Mouse (Mus musculus): Measurements from ENCODE around the gene Ctsc. TPM values are rescaled to one million over a fixed set of nuclear protein-coding genes. Genes with fewer than 3 reads are reported as not detected.

Ctsc gene
- total and polyA plus RNA-seq, 3 experiments: 14.2 to 38.5 (median 27.5) TPM

GRCm38 (mm10) chr7:88285276-88285675, 7.4 kb downstream of the Ctsc start:
- H3K27me3 ChIP-seq (ENCODE audit: control insufficient read depth, insufficient read depth, low read length): no peaks in the 10 kb centered on the region
- H3K4me3 ChIP-seq: no peak overlapping the region
- intact Hi-C loops (cut with DNase I): no loop called here
- DNase-seq: no peak
- H3K79me2 ChIP-seq (replicated peaks; ENCODE audit: control insufficient read depth, insufficient read depth, low read length): no peaks in the 10 kb centered on the region
- WGBS: 91% methylated on average over 3 of the region's 3 CpGs
- H3K9ac ChIP-seq (ENCODE audit: low read depth, low read length): no peak overlapping the region
- peaks cover 1% of the 10 kb centered on the region; the same call in 1 of the 2 replicates for H3K36me3 ChIP-seq (ENCODE audit: control insufficient read depth, insufficient read depth, low read length)
- H3K4me1 ChIP-seq (ENCODE audit: control insufficient read depth, insufficient read depth, low read length): no peaks in the 10 kb centered on the region
- no peak for TF ChIP-seq CTCF (IDR thresholded peaks at IDR 0.05)
- TF ChIP-seq POLR2A (IDR thresholded peaks at IDR 0.05; ENCODE audit: insufficient read depth, low read depth, low read length): no peak
- TF ChIP-seq EP300 (IDR thresholded peaks at IDR 0.05; ENCODE audit: insufficient read depth, low read depth, low read length): no peak
- no peak overlapping the region for H3K27ac ChIP-seq

GRCm38 (mm10) chr7:88291036-88291435, 13.2 kb downstream of the Ctsc start:
- Histone ChIP-seq H3K4me1 (ENCODE audit: control insufficient read depth, insufficient read depth, low read length) (no peaks in the 10 kb centered on the region; the same call in 1 of the 2 replicates), H3K9ac (ENCODE audit: low read depth, low read length) (no peak overlapping the region), H3K4me3 (no peak overlapping the region), H3K27me3 (ENCODE audit: control insufficient read depth, insufficient read depth, low read length) (no peaks in the 10 kb centered on the region), H3K79me2 (replicated peaks; ENCODE audit: control insufficient read depth, insufficient read depth, low read length) (no peaks in the 10 kb centered on the region), H3K36me3 (ENCODE audit: control insufficient read depth, insufficient read depth, low read length) (0 out of 2 replicates have a peak, but pooled peaks cover 2% of the 10 kb centered on the region), H3K27ac (no peak overlapping the region)
- TF ChIP-seq CTCF (IDR thresholded peaks at IDR 0.05) (no peak), POLR2A (IDR thresholded peaks at IDR 0.05; ENCODE audit: insufficient read depth, low read depth, low read length) (no peak), EP300 (IDR thresholded peaks at IDR 0.05; ENCODE audit: insufficient read depth, low read depth, low read length) (no peak)
- WGBS: 78% methylated on average over 2 of the region's 2 CpGs
- intact Hi-C loops (cut with DNase I): no loop called here
- DNase-seq: no peak

GRCm38 (mm10) chr7:88292044-88292443, 14.2 kb downstream of the Ctsc start:
- 74% methylated on average over 2 of the region's 2 CpGs for WGBS
- no peak for DNase-seq
- intact Hi-C loops (cut with DNase I): no loop called here
- Histone ChIP-seq H3K4me1 (ENCODE audit: control insufficient read depth, insufficient read depth, low read length) (no peaks in the 10 kb centered on the region; the same call in 1 of the 2 replicates), H3K79me2 (replicated peaks; ENCODE audit: control insufficient read depth, insufficient read depth, low read length) (no peaks in the 10 kb centered on the region), H3K27ac (no peak overlapping the region), H3K27me3 (ENCODE audit: control insufficient read depth, insufficient read depth, low read length) (no peaks in the 10 kb centered on the region), H3K9ac (ENCODE audit: low read depth, low read length) (no peak overlapping the region), H3K4me3 (no peak overlapping the region), H3K36me3 (ENCODE audit: control insufficient read depth, insufficient read depth, low read length) (0 out of 2 replicates have a peak, but pooled peaks cover 2% of the 10 kb centered on the region)
- TF ChIP-seq EP300 (IDR thresholded peaks at IDR 0.05; ENCODE audit: insufficient read depth, low read depth, low read length) (no peak), POLR2A (IDR thresholded peaks at IDR 0.05; ENCODE audit: insufficient read depth, low read depth, low read length) (no peak), CTCF (IDR thresholded peaks at IDR 0.05) (no peak)

- TF ChIP-seq CTCF (IDR thresholded peaks at IDR 0.05): no peak
- H3K36me3 ChIP-seq (ENCODE audit: control insufficient read depth, insufficient read depth, low read length): peaks cover 4% of the 10 kb centered on the region; the same call in 1 of the 2 replicates
- no peak overlapping the region for H3K4me3 ChIP-seq
- WGBS: 65% methylated on average over 6 of the region's 6 CpGs
- H3K9ac ChIP-seq (ENCODE audit: low read depth, low read length): no peak overlapping the region
- no peak for DNase-seq
- no peaks in the 10 kb centered on the region for H3K79me2 ChIP-seq (replicated peaks; ENCODE audit: control insufficient read depth, insufficient read depth, low read length)
- H3K4me1 ChIP-seq (ENCODE audit: control insufficient read depth, insufficient read depth, low read length): no peaks in the 10 kb centered on the region; the same call in 1 of the 2 replicates
- no peak overlapping the region for H3K27ac ChIP-seq
- H3K27me3 ChIP-seq (ENCODE audit: control insufficient read depth, insufficient read depth, low read length): no peaks in the 10 kb centered on the region
- intact Hi-C loops (cut with DNase I): no loop called here
Measured at GRCm38 (mm10) chr7:88293907-88294306, 16.0 kb downstream of the Ctsc start.

GRCm38 (mm10) chr7:88295989-88296388, 18.1 kb downstream of the Ctsc start:
- no peak for DNase-seq
- TF ChIP-seq CTCF (IDR thresholded peaks at IDR 0.05): no peak
- TF ChIP-seq EP300 (IDR thresholded peaks at IDR 0.05; ENCODE audit: insufficient read depth, low read depth, low read length): no peak
- no peak for TF ChIP-seq POLR2A (IDR thresholded peaks at IDR 0.05; ENCODE audit: insufficient read depth, low read depth, low read length)

GRCm38 (mm10) chr7:88296932-88297331, 19.0 kb downstream of the Ctsc start:
- no peak for TF ChIP-seq CTCF (IDR thresholded peaks at IDR 0.05)
- no peak for TF ChIP-seq POLR2A (IDR thresholded peaks at IDR 0.05; ENCODE audit: insufficient read depth, low read depth, low read length)
- TF ChIP-seq EP300 (IDR thresholded peaks at IDR 0.05; ENCODE audit: insufficient read depth, low read depth, low read length): no peak
- no peak for DNase-seq
- WGBS: 44% methylated on average over 6 of the region's 6 CpGs
- H3K36me3 ChIP-seq (ENCODE audit: control insufficient read depth, insufficient read depth, low read length): peaks cover 4% of the 10 kb centered on the region
- H3K27me3 ChIP-seq (ENCODE audit: control insufficient read depth, insufficient read depth, low read length): no peaks in the 10 kb centered on the region
- H3K79me2 ChIP-seq (replicated peaks; ENCODE audit: control insufficient read depth, insufficient read depth, low read length): no peaks in the 10 kb centered on the region
- H3K4me3 ChIP-seq: no peak overlapping the region
- intact Hi-C loops (cut with DNase I): no loop called here
- H3K27ac ChIP-seq: no peak overlapping the region
- H3K4me1 ChIP-seq (ENCODE audit: control insufficient read depth, insufficient read depth, low read length): no peaks in the 10 kb centered on the region; the same call in 1 of the 2 replicates
- no peak overlapping the region for H3K9ac ChIP-seq (ENCODE audit: low read depth, low read length)

More at GRCm38 (mm10) chr7:88295989-88296388, 18.1 kb downstream of the Ctsc start:
- intact Hi-C loops (cut with DNase I): no loop called here
- no peaks in the 10 kb centered on the region; the same call in 1 of the 2 replicates for H3K4me1 ChIP-seq (ENCODE audit: control insufficient read depth, insufficient read depth, low read length)
- H3K36me3 ChIP-seq (ENCODE audit: control insufficient read depth, insufficient read depth, low read length): peaks cover 4% of the 10 kb centered on the region
- no peak overlapping the region for H3K4me3 ChIP-seq
- H3K27ac ChIP-seq: no peak overlapping the region
- no peak overlapping the region for H3K9ac ChIP-seq (ENCODE audit: low read depth, low read length)
- WGBS: 84% methylated on average over 1 of the region's 1 CpGs
- H3K27me3 ChIP-seq (ENCODE audit: control insufficient read depth, insufficient read depth, low read length): no peaks in the 10 kb centered on the region
- no peaks in the 10 kb centered on the region for H3K79me2 ChIP-seq (replicated peaks; ENCODE audit: control insufficient read depth, insufficient read depth, low read length)
